Mouse (Mus musculus): Measurements from ENCODE around the gene Eif5a. TPM values are rescaled to one million over a fixed set of nuclear protein-coding genes. Genes with fewer than 3 reads are reported as not detected.

The Eif5a gene
- total RNA-seq, 2 experiments from 2014 or later = 413 to 433 TPM

DNA sequence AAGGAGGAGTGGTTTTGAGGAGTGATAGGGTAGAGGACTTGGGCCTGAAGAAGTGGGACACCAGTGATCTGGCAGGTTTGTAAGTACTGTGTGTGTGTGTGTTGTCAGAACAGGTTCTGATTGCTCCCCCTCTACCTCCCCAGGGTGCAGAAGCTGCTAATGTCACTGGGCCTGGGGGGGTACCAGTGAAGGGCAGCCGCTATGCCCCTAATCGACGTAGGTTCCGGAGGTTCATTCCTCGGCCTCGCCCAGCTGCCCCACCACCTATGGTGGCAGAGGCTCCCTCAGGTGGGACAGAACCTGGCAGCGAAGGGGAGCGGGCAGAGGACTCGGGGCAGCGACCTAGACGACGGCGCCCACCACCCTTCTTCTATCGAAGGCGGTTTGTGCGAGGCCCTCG lies 18.0 kb upstream of the Eif5a start:
- Histone ChIP-seq H3K27ac (peak overlapping the region; percentile 83), H3K4me3 (no peak overlapping the region)
- TF ChIP-seq CTCF (IDR thresholded peaks at IDR 0.05) = no peak
- no peak for DNase-seq
- intact Hi-C loops (cut with DNase I) = no loop called here

GRCm38 (mm10) chr11:69939181-69939580 lies 17.4 kb upstream of the Eif5a start:
- intact Hi-C loops (cut with DNase I) = no loop called here
- Histone ChIP-seq H3K27ac (peak overlapping the region; percentile 83), H3K4me3 (no peak overlapping the region)
- TF ChIP-seq CTCF (IDR thresholded peaks at IDR 0.05) = no peak
- DNase-seq = no peak

GRCm38 (mm10) chr11:69938401-69938979 lies 16.7 kb upstream of the Eif5a start:
- H3K27ac ChIP-seq = peak overlapping the region; percentile 83
- H3K4me3 ChIP-seq = no peak overlapping the region
- intact Hi-C loops (cut with DNase I) = no loop called here
- no peak for DNase-seq
- TF ChIP-seq CTCF (IDR thresholded peaks at IDR 0.05) = no peak

DNA sequence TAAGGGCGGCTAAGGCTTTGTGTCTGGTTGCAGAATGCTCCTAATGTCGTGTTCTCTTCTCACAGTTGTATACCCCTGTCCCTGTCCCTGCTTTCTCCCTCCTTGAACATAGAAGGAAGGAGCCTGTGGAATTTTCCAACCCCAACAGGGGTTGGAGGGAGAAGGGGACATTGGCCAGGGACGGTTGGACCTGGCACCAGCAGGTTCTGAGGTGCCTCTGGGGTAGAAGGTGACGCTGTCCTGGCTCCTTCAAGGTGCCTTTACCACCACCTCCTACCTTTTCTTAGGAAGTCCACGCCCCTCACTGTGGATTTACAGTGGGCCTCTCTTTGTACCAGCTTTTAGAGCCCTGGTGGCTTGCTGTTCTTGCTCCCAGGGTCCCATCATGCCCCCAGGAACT lies 16.1 kb upstream of the Eif5a start:
- peak overlapping the region; percentile 83 for H3K27ac ChIP-seq

DNA sequence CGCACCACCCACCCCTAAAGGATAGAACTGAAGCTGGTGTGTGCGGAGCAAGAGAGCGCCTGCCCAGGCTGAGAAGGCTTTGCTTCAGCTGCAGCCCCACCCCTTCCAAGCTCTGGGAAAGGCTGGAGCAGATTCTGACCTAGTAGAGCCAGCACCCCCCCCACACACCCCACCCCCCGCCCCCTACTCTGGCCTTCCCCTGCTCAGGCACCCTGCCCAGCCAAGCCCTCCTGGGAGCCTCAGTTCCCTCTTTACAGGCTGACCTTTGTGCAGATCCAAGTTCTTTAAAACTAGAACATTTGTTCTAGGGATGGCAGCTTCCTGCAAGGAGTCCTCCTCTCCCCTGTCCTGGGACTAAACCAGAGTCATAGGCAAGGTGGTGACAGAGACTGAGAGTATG lies 15.6 kb upstream of the Eif5a start:
- peak overlapping the region; percentile 77 for H3K4me3 ChIP-seq
- intact Hi-C loops (cut with DNase I) = no loop called here
- TF ChIP-seq CTCF (IDR thresholded peaks at IDR 0.05) = no peak
- peak; percentile 85 for DNase-seq
- peak overlapping the region; percentile 83 for H3K27ac ChIP-seq

More for the DNA sequence above, 16.1 kb upstream of the Eif5a start:
- no peak for TF ChIP-seq CTCF (IDR thresholded peaks at IDR 0.05)
- H3K4me3 ChIP-seq = no peak overlapping the region; the same call in 1 of the 2 replicates
- intact Hi-C loops (cut with DNase I) = no loop called here
- no peak for DNase-seq

DNA sequence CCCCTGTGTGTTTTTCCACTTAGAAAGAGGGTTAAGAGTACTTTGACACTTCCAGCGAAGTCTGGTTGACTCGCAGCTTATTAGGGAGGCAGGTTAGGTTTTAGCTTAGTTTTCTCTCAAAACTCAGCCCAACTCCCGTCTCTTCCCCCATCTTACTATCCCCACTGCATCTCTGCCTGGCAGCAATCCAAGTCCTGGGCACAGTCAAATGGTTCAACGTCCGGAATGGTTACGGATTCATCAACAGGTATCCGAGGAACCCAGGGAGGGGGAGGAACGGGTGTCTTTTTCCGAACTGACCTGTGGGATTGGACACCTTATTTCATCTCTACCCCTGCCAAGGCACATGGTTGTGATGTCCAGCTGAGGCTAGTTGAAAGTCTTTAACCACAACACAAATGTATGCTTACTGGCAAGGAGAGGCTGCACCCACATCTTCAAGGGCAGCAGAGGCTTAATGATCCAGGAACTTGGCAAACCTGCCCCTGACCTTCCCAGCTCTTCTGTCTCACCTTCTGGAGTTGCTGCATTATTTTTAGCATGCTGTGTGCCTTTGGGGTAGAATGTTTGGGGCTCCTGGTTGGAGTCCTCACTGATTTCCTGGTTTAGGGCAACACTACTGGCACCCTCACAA lies 15.1 kb upstream of the Eif5a start:
- intact Hi-C loops (cut with DNase I) = no loop called here
- TF ChIP-seq CTCF (IDR thresholded peaks at IDR 0.05) = no peak
- peak overlapping the region; percentile 77 for H3K4me3 ChIP-seq
- peak overlapping the region; percentile 83 for H3K27ac ChIP-seq
- DNase-seq = peak; percentile 45

- TF ChIP-seq CTCF (IDR thresholded peaks at IDR 0.05) = no peak
- H3K27ac ChIP-seq = peak overlapping the region; percentile 83
- peak overlapping the region; percentile 77 for H3K4me3 ChIP-seq
- DNase-seq = no peak
- intact Hi-C loops (cut with DNase I) = no loop called here
Measured at GRCm38 (mm10) chr11:69936156-69936555, 14.4 kb upstream of the Eif5a start.

GRCm38 (mm10) chr11:69935137-69935879 lies 13.6 kb upstream of the Eif5a start, which contains the start of gene Ybx2:
Gene Ybx2, plus strand, starts transcription at chr11:69935796.
- peak; percentile 10; the same call in 1 of the 2 replicates for TF ChIP-seq CTCF (IDR thresholded peaks at IDR 0.05)
- peak; percentile 95 for DNase-seq
- H3K27ac ChIP-seq = peak within 1 kb of the TSS; percentile 83
- intact Hi-C loops (cut with DNase I) = no loop called here
- H3K4me3 ChIP-seq = peak within 1 kb of the TSS; percentile 77

DNA sequence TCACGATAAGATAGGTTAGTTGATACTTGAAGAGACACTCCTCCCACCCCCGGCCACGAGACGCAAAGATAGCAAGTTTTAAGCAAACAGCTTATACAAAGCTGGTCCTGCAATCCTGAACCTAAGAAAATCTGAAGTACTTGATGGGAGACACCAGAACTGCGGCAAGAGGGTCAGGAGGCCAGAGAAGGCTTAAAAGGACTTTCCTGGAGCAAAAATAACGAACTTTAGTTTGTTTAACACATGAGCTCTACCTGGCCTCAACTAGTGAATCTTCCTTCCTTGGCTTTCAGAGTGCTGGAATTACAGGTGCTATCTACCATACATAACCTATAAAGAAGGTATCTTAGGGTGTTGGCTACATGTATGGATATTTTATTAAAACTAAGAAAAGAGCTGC lies 12.9 kb upstream of the Eif5a start:
- peak overlapping the region; percentile 54 for H3K4me3 ChIP-seq
- no peak for TF ChIP-seq CTCF (IDR thresholded peaks at IDR 0.05)
- no peak for DNase-seq
- H3K27ac ChIP-seq = peak overlapping the region; percentile 83
- intact Hi-C loops (cut with DNase I) = loop anchor here (1.0 to 5.0 kb wide), 2 partner anchors 15 to 68 kb away; partner anchors contain the start of gene Dvl2

DNA sequence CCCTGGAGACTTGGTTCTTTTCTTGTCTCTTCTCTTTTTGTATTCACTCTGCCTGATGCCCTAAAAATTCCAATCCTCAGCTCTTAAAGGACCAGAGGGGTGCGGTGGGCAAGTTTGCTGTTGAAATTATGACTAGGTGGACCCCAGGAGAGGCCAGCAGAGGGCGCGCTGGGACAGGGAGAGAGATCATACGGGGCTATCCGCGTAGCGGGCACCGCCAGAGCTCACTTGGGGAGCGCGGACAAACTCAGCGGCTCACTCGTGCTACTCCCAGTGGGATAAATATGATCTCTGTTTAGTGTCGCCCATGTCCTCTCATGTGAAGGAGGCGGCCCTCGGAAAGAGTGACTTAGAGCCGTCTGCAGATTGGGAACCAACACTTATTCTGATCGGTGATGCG lies 12.4 kb upstream of the Eif5a start:
- intact Hi-C loops (cut with DNase I) = loop anchor here (1.0 to 5.0 kb wide), 2 partner anchors 15 to 68 kb away; partner anchors contain the start of gene Dvl2
- peak; percentile 96 for DNase-seq
- Histone ChIP-seq H3K27ac (peak overlapping the region; percentile 83), H3K4me3 (peak overlapping the region; percentile 54)
- peak; percentile 98; the same call in 1 of the 2 replicates for TF ChIP-seq CTCF (IDR thresholded peaks at IDR 0.05)

- no peak for DNase-seq
- no peak overlapping the region for H3K27ac ChIP-seq
- no peak for TF ChIP-seq CTCF (IDR thresholded peaks at IDR 0.05)
- intact Hi-C loops (cut with DNase I) = loop anchor here (5.0 kb wide), 1 partner anchor 69 kb away; the partner anchor contains the start of gene Dvl2
- H3K4me3 ChIP-seq = no peak overlapping the region
Measured at GRCm38 (mm10) chr11:69933066-69933465, 11.3 kb upstream of the Eif5a start.

- intact Hi-C loops (cut with DNase I) = loop anchor here (5.0 kb wide), 1 partner anchor 70 kb away; the partner anchor contains the start of gene Dvl2
- no peak overlapping the region for H3K27ac ChIP-seq
Measured at GRCm38 (mm10) chr11:69932254-69932653, 10.5 kb upstream of the Eif5a start.

GRCm38 (mm10) chr11:69931769-69932168 lies 10.0 kb upstream of the Eif5a start:
- Histone ChIP-seq H3K4me3 (no peak overlapping the region), H3K27ac (no peak overlapping the region)
- DNase-seq = no peak
- no peak for TF ChIP-seq CTCF (IDR thresholded peaks at IDR 0.05)
- intact Hi-C loops (cut with DNase I) = loop anchor here (5.0 kb wide), 1 partner anchor 71 kb away; the partner anchor contains the start of gene Dvl2

More at GRCm38 (mm10) chr11:69932254-69932653, 10.5 kb upstream of the Eif5a start:
- no peak overlapping the region for H3K4me3 ChIP-seq
- peak; percentile 47 for TF ChIP-seq CTCF (IDR thresholded peaks at IDR 0.05)
- DNase-seq = no peak

Data from gastrocnemius, adult 2 months (tissue).